Mouse (Mus musculus) intestine, postnatal 0 days (tissue): ENCODE results near the gene Cetn2. TPM values are rescaled to one million over a fixed set of nuclear protein-coding genes. Genes with fewer than 3 reads are reported as not detected.

ENCODE experiments used
- ATAC-seq: fragments of 200-750 bp; cut with Nextera tagmentation; 2 replicates; pipeline ENCODE4 v1.8.0; 2017; ENCODE audit warnings: mild to moderate bottlenecking, moderate TSS enrichment, moderate library complexity
- H3K27ac ChIP-seq: fragments of 300-500 bp; sonication (generic); 2 replicates; pipeline ENCODE4 v1.5.1; 2014; ENCODE audit warnings: mild to moderate bottlenecking, low read depth, low read length, moderate library complexity
- H3K27me3 ChIP-seq: fragments of 300-500 bp; sonication (generic); replicated peaks from 2 replicates; pipeline ENCODE4 v1.6.1; 2014; ENCODE audit warnings: low read length, mixed read lengths; ENCODE audit not compliant: control insufficient read depth, insufficient read depth
- H3K36me3 ChIP-seq: fragments of 300-500 bp; sonication (generic); 2 replicates; pipeline ENCODE4 v1.6.1; 2014; ENCODE audit warnings: mild to moderate bottlenecking, moderate library complexity; ENCODE audit not compliant: control insufficient read depth, insufficient read depth
- H3K4me1 ChIP-seq: fragments of 300-500 bp; sonication (generic); replicated peaks from 2 replicates; pipeline ENCODE4 v1.6.1; 2014; ENCODE audit warnings: antibody characterized with exemption, low read length, mixed read lengths; ENCODE audit not compliant: control insufficient read depth, insufficient read depth
- H3K4me2 ChIP-seq: fragments of 300-500 bp; sonication (generic); replicated peaks from 2 replicates; pipeline ENCODE4 v1.6.1; 2014; ENCODE audit warnings: low read depth, mild to moderate bottlenecking, moderate library complexity
- H3K4me3 ChIP-seq: fragments of 300-500 bp; sonication (generic); 2 replicates; pipeline ENCODE4 v1.5.1; 2014; ENCODE audit warnings: low read depth, low read length
- H3K9ac ChIP-seq: fragments of 300-500 bp; sonication (generic); 2 replicates; pipeline ENCODE4 v1.6.1; 2014; ENCODE audit warnings: mild to moderate bottlenecking, low read depth, low read length
- H3K9me3 ChIP-seq: fragments of 300-500 bp; sonication (generic); 2 replicates; pipeline ENCODE4 v1.6.1; 2016; ENCODE audit warnings: mixed run types; ENCODE audit not compliant: control insufficient read depth
- CTCF ChIP-seq: sonication (generic); IDR thresholded peaks from 2 replicates; pipeline ENCODE4 v1.5.1; 2016; ENCODE audit warnings: low read depth, mild to moderate bottlenecking, control low read depth, antibody characterized with exemption, moderate library complexity
- WGBS: fragments of 180-500 bp; shearing (Covaris S2); extraction: QIAGEN DNeasy Blood & Tissue Kit; methylation state at CpG from one replicate; pipeline ENCODE4 v1.1.7; 2014; 5-methylcytosine and 5-hydroxymethylcytosine counted together
- polyA plus RNA-seq: library from polyadenylated mRNA; unstranded; fragments of >200 nt; fragmentation: Nextera tagmentation; extraction: Ambion mirVana; gene quantifications from 2 replicates; pipeline ENCODE4 v1.2.1, GENCODE M21; 2015

The Cetn2 gene
- polyA plus RNA-seq, 1 experiment from 2014 or later, result 35.9 TPM

- Histone ChIP-seq H3K9me3 (no peaks in the 10 kb centered on the region), H3K4me1 (no peaks in the 10 kb centered on the region), H3K27ac (no peak overlapping the region), H3K36me3 (no peaks in the 10 kb centered on the region), H3K27me3 (no peaks in the 10 kb centered on the region), H3K4me2 (no peak overlapping the region), H3K9ac (no peak overlapping the region), H3K4me3 (no peak overlapping the region)
- no peak for TF ChIP-seq CTCF
- ATAC-seq, result no peak
- WGBS, result 49% methylated on average over 1 of the region's 1 CpGs
Measured at GRCm38 (mm10) chrX:72896055-72896437, 22.2 kb downstream of the Cetn2 start.

GRCm38 (mm10) chrX:72895388-72896054, 22.7 kb downstream of the Cetn2 start:
- no peaks in the 10 kb centered on the region for H3K36me3 ChIP-seq
- no peaks in the 10 kb centered on the region for H3K27me3 ChIP-seq
- no peak overlapping the region for H3K4me2 ChIP-seq
- H3K4me3 ChIP-seq, result no peak overlapping the region
- ATAC-seq, result no peak
- 57% methylated on average over 5 of the region's 5 CpGs for WGBS
- H3K9me3 ChIP-seq, result no peaks in the 10 kb centered on the region
- no peak for TF ChIP-seq CTCF
- H3K27ac ChIP-seq, result no peak overlapping the region
- H3K9ac ChIP-seq, result no peak overlapping the region
- no peaks in the 10 kb centered on the region for H3K4me1 ChIP-seq

Other genes starting within 250 kb of the Cetn2 start
- 0.03 TPM in 1 of 2 replicates, not detected in the other for gene Gabrq, start 93.2 kb downstream of the Cetn2 start, polyA plus RNA-seq
- gene Nsdhl, start 146 bp upstream of the Cetn2 start, polyA plus RNA-seq, result 23.5 and 26.4 TPM in 2 replicates
- gene Zfp185, start 68.9 kb upstream of the Cetn2 start, polyA plus RNA-seq, result 1.6 and 1.7 TPM in 2 replicates
- gene Pnma5, start 118.7 kb upstream of the Cetn2 start, polyA plus RNA-seq, result not detected in 2 replicates
- gene Pnma3, start 146.4 kb upstream of the Cetn2 start, polyA plus RNA-seq, result 0.04 TPM in 1 of 2 replicates, not detected in the other
- gene Xlr4a, start 164.1 kb upstream of the Cetn2 start, polyA plus RNA-seq, result 1.9 and 4.1 TPM in 2 replicates
- gene Xlr3a, start 178.7 kb upstream of the Cetn2 start, polyA plus RNA-seq, result 2.8 and 6.3 TPM in 2 replicates
- 1.8 and 2.4 TPM in 2 replicates for gene Gm14685, start 198.6 kb upstream of the Cetn2 start, polyA plus RNA-seq
- gene Xlr5b, start 230.4 kb upstream of the Cetn2 start, polyA plus RNA-seq, result 0.17 TPM in 1 of 2 replicates, not detected in the other
- gene DXBay18, start 231.0 kb upstream of the Cetn2 start, polyA plus RNA-seq, result 1.4 and 1.8 TPM in 2 replicates